Mouse (Mus musculus) lung, postnatal 4 days (tissue): ENCODE data around the gene Chtop.

Experiments used
- DNase-seq, 2 experiments: peaks; one replicate each; pipeline ENCODE4 v3.0.0; 2021

Gene Chtop

GRCm38 (mm10) chr3:90508950-90509746 lies at the start of gene Chtop:
Chtop (minus strand) TSS chr3:90509498.
- DNase-seq: peak; percentile 99 to 100

- no peak for DNase-seq
Measured at GRCm38 (mm10) chr3:90555954-90556353, 46.7 kb upstream of the Chtop start.

GRCm38 (mm10) chr3:90552231-90552630 lies 42.9 kb upstream of the Chtop start:
- DNase-seq: no peak

GRCm38 (mm10) chr3:90550421-90550790 lies 41.1 kb upstream of the Chtop start:
- no peak for DNase-seq

GRCm38 (mm10) chr3:90549676-90550420 lies 40.5 kb upstream of the Chtop start:
- no peak for DNase-seq

- DNase-seq: peak; percentile 59 to 73
Measured at GRCm38 (mm10) chr3:90540904-90541303, 31.6 kb upstream of the Chtop start.

- no peak for DNase-seq
Measured at GRCm38 (mm10) chr3:90537905-90538296, 28.6 kb upstream of the Chtop start.

- DNase-seq: peak; percentile 78 to 85
Measured at GRCm38 (mm10) chr3:90537141-90537904, 28.0 kb upstream of the Chtop start, which contains the start of gene S100a16. S100a16 (plus strand) TSS chr3:90537254.

- no peak for DNase-seq
Measured at GRCm38 (mm10) chr3:90535446-90535845, 26.1 kb upstream of the Chtop start.

GRCm38 (mm10) chr3:90531713-90532112 lies 22.4 kb upstream of the Chtop start:
- no peak for DNase-seq

- no peak for DNase-seq
Measured at GRCm38 (mm10) chr3:90527291-90527873, 18.1 kb upstream of the Chtop start.

- DNase-seq: peak; percentile 73 to 86
Measured at GRCm38 (mm10) chr3:90526580-90526979, 17.3 kb upstream of the Chtop start, which contains the start of gene S100a14. S100a14 (plus strand) TSS chr3:90526856.

GRCm38 (mm10) chr3:90526076-90526475 lies 16.8 kb upstream of the Chtop start:
- no peak for DNase-seq

- peak; percentile 57 to 63 for DNase-seq
Measured at GRCm38 (mm10) chr3:90525421-90525820, 16.1 kb upstream of the Chtop start.

GRCm38 (mm10) chr3:90517711-90518110 lies 8.4 kb upstream of the Chtop start:
- no peak for DNase-seq

- DNase-seq: no peak
Measured at GRCm38 (mm10) chr3:90515789-90516188, 6.5 kb upstream of the Chtop start.

- DNase-seq: peak; percentile 53 to 54
Measured at GRCm38 (mm10) chr3:90515242-90515641, 5.9 kb upstream of the Chtop start.

- peak; percentile 81 to 83 for DNase-seq
Measured at GRCm38 (mm10) chr3:90514691-90515090, 5.4 kb upstream of the Chtop start.

GRCm38 (mm10) chr3:90513796-90514590 lies 4.7 kb upstream of the Chtop start, which contains the start of the genes S100a1 and S100a13:
S100a1 (minus strand) TSS chr3:90514392.
S100a13 (plus strand) TSS chr3:90514435.
- DNase-seq: peak; percentile 83 to 85

- DNase-seq: no peak
Measured at GRCm38 (mm10) chr3:90512948-90513642, 3.8 kb upstream of the Chtop start.

- DNase-seq: no peak
Measured at GRCm38 (mm10) chr3:90512276-90512675, 3.0 kb upstream of the Chtop start.
